Mouse (Mus musculus) liver, postnatal 0 days (tissue): ENCODE measurements around the gene B3gat1.

ENCODE experiments used
- CTCF ChIP-seq: sonication (generic); IDR thresholded peaks from 2 replicates; pipeline ENCODE4 v1.5.1; 2016; ENCODE audit warnings: antibody characterized with exemption, low read depth
- EP300 ChIP-seq: IDR thresholded peaks from 2 replicates; pipeline ENCODE4 v1.6.1; 2016; ENCODE audit warnings: antibody characterized with exemption, low read depth, mild to moderate bottlenecking

DNA sequence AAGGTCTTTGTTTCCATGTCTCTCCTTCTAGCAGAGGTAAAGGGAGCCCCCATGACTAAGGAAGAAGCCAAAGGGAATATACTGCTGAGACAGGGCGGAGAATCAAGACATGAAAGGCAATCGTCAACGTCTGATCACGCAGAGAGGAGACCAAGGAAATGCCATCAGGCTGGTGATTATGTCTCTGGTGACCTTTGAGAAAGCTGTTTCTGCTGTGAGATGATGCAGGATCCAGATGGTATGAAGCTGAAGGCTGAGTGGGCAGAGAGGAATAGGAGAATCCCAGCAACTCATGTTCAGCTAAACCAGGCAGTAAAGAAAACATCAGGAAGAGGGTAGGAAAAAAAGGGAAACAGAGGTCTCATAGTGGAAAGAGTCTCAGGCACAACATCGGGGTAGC, 38.4 kb upstream of the B3gat1 start:
- TF ChIP-seq CTCF (no peak), EP300 (no peak)
